21 mouse cellular contexts compared by ENCODE assay signal in the genomic region with DNA sequence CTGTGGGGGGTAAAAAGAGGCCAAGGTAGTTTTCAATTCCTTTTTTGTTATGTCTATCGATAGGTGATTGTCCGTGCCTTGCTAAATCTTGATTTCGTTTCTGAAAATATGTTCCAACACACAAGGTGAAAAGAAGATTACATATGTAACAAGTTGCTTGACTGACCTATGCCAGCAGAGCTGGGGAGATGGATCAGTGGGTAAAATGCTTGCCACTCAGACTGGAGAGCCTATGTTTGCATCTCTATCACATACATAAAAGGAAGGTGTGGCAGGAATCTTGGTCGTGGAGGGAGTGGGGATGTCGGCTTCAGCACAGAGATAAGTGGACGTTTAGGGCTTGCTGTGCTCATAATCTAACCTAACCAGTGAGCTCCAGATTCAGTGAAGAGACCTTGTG. TPM values are rescaled to one million over a fixed set of nuclear protein-coding genes. Genes with fewer than 3 reads are reported as not detected.
DNase-seq lines count a peak whose midpoint lies in the region; ATAC-seq and TF ChIP-seq lines count a peak whose summit lies in the region.
"Had no signal": no experiment of that assay in that cellular context is flagged by ENCODE, and none has a peak within 500 bp of the region (broad histone marks: within the 10 kb centered on the region; RNA-seq: fewer than 3 reads in every experiment).

No protein-coding gene starts in this region.

- WGBS in heart, postnatal 0 days, result 42% methylated on average over 6 of the region's 6 CpGs
- 77% methylated on average over 6 of the region's 6 CpGs for WGBS in forebrain, embryonic 14.5 days

- no peaks in the 10 kb centered on the region for H3K36me3 ChIP-seq in heart, postnatal 0 days (replicated peaks; ENCODE audit: control insufficient read depth, insufficient read depth, low read length)
- H3K36me3 ChIP-seq in forebrain, embryonic 14.5 days (ENCODE audit: control insufficient read depth, insufficient read depth, low read length), result no peaks in the 10 kb centered on the region
- H3K36me3 ChIP-seq: embryonic facial prominence, embryonic 12.5 days; heart, embryonic 15.5 days; hindbrain, embryonic 13.5 days had no signal

- no peak overlapping the region for H3K4me2 ChIP-seq in heart, postnatal 0 days (ENCODE audit: low read depth, low read length)
- H3K4me2 ChIP-seq in forebrain, embryonic 14.5 days (ENCODE audit: low read length), result no peak overlapping the region
- H3K4me2 ChIP-seq: embryonic facial prominence, embryonic 12.5 days; hindbrain, embryonic 13.5 days had no signal

- H3K9ac ChIP-seq in heart, postnatal 0 days (replicated peaks; ENCODE audit: low read depth, low read length), result no peak overlapping the region
- H3K9ac ChIP-seq in forebrain, embryonic 14.5 days (ENCODE audit: low read length), result no peak overlapping the region
- H3K9ac ChIP-seq: embryonic facial prominence, embryonic 12.5 days; heart, embryonic 15.5 days; hindbrain, embryonic 13.5 days had no signal

- no peaks in the 10 kb centered on the region for H3K9me3 ChIP-seq in heart, postnatal 0 days (replicated peaks; ENCODE audit: control insufficient read depth, low read length)
- no peaks in the 10 kb centered on the region for H3K9me3 ChIP-seq in forebrain, embryonic 14.5 days (replicated peaks; ENCODE audit: control insufficient read depth, low read length)
- H3K9me3 ChIP-seq: embryonic facial prominence, embryonic 12.5 days; heart, embryonic 15.5 days; hindbrain, embryonic 13.5 days had no signal

- no peak for TF ChIP-seq EP300 in heart, postnatal 0 days (IDR thresholded peaks at IDR 0.05; ENCODE audit: low read depth)

- intact Hi-C loops in heart, postnatal 14 days (cut with DNase I), result loop anchor here (5.0 kb wide), 1 partner anchor 38 kb away; no protein-coding TSS in a partner anchor
- intact Hi-C loops in heart, postnatal 25 days (cut with DNase I), result no loop called here

- TF ChIP-seq CTCF in heart, postnatal 0 days (IDR thresholded peaks at IDR 0.05; ENCODE audit: low read depth), result no peak

- peak; percentile 55 for DNase-seq in heart, adult 11 months
- no peak for DNase-seq in heart, postnatal 14 days
- DNase-seq in heart, postnatal 0 days (ENCODE audit: low spot score), result no peak
- no peak for DNase-seq in heart, postnatal 25 days (ENCODE audit: low spot score)
- peak; percentile 44 for DNase-seq in ES-CJ7 (ENCODE audit: low read depth, low spot score)
- DNase-seq in forebrain, embryonic 14.5 days (ENCODE audit: low spot score), result no peak
- DNase-seq: adrenal gland, adult 8-10 months; adrenal gland, postnatal 36 days; cerebellum, adult 11 months; cerebellum, adult 9-10 months; cerebellum, postnatal 25 days; gastrocnemius, postnatal 36 days; kidney, adult 11 months had no signal

- peaks cover 7% of the 10 kb centered on the region; the same call in 1 of the 2 replicates for H3K27me3 ChIP-seq in heart, postnatal 0 days (ENCODE audit: control insufficient read depth, insufficient read depth, low read length)
- H3K27me3 ChIP-seq in forebrain, embryonic 14.5 days (replicated peaks; ENCODE audit: control insufficient read depth, insufficient read depth, low read length), result no peaks in the 10 kb centered on the region
- H3K27me3 ChIP-seq: embryonic facial prominence, embryonic 12.5 days; hindbrain, embryonic 13.5 days; Patski had no signal

- no peak for ATAC-seq in heart, postnatal 0 days (ENCODE audit: insufficient read depth, low read depth)
- no peak for ATAC-seq in forebrain, embryonic 14.5 days
- ATAC-seq: forebrain, embryonic 16.5 days; hindbrain, postnatal 0 days; Patski had no signal

- H3K4me3 ChIP-seq in heart, postnatal 0 days (ENCODE audit: low read depth, low read length), result no peak overlapping the region
- peak overlapping the region; percentile 5; the same call in 1 of the 2 replicates for H3K4me3 ChIP-seq in brown adipose tissue, adult 24 weeks (ENCODE audit: insufficient read depth, low read depth, low read length)
- H3K4me3 ChIP-seq in forebrain, embryonic 14.5 days (ENCODE audit: low read depth, low read length), result no peak overlapping the region
- H3K4me3 ChIP-seq: embryonic facial prominence, embryonic 12.5 days; heart, embryonic 15.5 days; hindbrain, embryonic 13.5 days had no signal

- H3K4me1 ChIP-seq in heart, postnatal 0 days (ENCODE audit: control insufficient read depth, insufficient read depth), result peaks cover 28% of the 10 kb centered on the region
- H3K4me1 ChIP-seq in brown adipose tissue, adult 24 weeks (ENCODE audit: control insufficient read depth, insufficient read depth, insufficient read length, low read length), result peaks cover 18% of the 10 kb centered on the region
- H3K4me1 ChIP-seq in forebrain, embryonic 14.5 days (ENCODE audit: control insufficient read depth, insufficient read depth, low read length), result no peaks in the 10 kb centered on the region

- peak overlapping the region; percentile 21; the same call in 1 of the 2 replicates for H3K27ac ChIP-seq in heart, postnatal 0 days (ENCODE audit: low read depth)
- peak overlapping the region; percentile 100 for H3K27ac ChIP-seq in brown adipose tissue, adult 24 weeks (replicated peaks; ENCODE audit: low read depth, low read length)
- H3K27ac ChIP-seq in forebrain, embryonic 14.5 days (ENCODE audit: low read depth, low read length), result no peak overlapping the region
- H3K27ac ChIP-seq: embryonic facial prominence, embryonic 12.5 days; heart, embryonic 15.5 days; hindbrain, embryonic 13.5 days; hindbrain, postnatal 0 days had no signal

RNA-seq across cellular contexts. Expression of a gene that starts 3.7 kb away (rescaled TPM):
- total RNA-seq in heart, postnatal 14 days (2021), result 100 to 1,000 TPM; 256 to 273 TPM
- 89.0 and 134 TPM in 2 replicates for total RNA-seq in heart, postnatal 0 days (2014; rRNA removed; ENCODE audit: low replicate concordance)
- polyA plus RNA-seq in heart, postnatal 0 days (2015; fragmentation: Nextera tagmentation; extraction: Ambion mirVana), result 16.7 and 19.1 TPM in 2 replicates
- total RNA-seq in heart, postnatal 25 days (2021), result 100 to 1,000 TPM; 207 to 259 TPM
- 51.4 and 76.4 TPM in 2 replicates for polyA plus RNA-seq in brown adipose tissue, adult 24 weeks (2012; ENCODE audit: insufficient read depth, insufficient read length, missing spikeins)
- polyA plus RNA-seq in forebrain, embryonic 14.5 days (2014; fragmentation: Nextera tagmentation; extraction: Ambion mirVana), result 3.7 and 4.9 TPM in 2 replicates
- total RNA-seq: hematopoietic stem cell, adult 5-6 weeks had no signal

Comparison
In these comparisons a context has a peak if more than half of its experiments do, and no peak if none do; other contexts are left out.
1. DNase-seq: peak in heart, adult 11 months (single experiment) and ES-CJ7 (single experiment); none in heart, postnatal 14 days (0 of 2), heart, postnatal 0 days (single experiment), heart, postnatal 25 days (single experiment) and forebrain, embryonic 14.5 days (single experiment).